Mouse (Mus musculus): ENCODE measurements around the gene Zfp691. TPM values are rescaled to one million over a fixed set of nuclear protein-coding genes. Genes with fewer than 3 reads are reported as not detected.

Gene Zfp691
- polyA plus RNA-seq, 1 experiment from 2014 or later = 2.1 TPM

DNA sequence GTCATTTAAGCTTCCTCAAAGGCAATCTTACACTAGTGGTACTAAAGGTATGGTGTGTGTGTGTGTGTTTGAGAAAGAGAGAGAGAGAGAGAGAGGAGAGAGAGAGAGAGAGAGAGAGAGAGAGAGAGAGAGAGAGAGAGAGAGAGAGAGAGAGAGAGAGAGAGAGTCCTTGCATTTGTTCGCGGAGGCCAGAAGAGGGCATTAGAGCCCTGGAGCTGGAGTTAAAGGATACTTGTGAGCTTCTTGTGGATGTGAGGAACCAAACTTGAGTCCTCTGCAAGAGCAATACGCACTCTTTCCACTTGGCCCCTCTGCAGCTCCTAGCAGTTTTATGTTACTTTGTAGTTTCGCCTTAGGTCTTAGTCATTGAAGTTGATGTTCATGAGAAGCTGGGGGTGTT lies 11.0 kb downstream of the Zfp691 start:
- WGBS (ENCODE audit: insufficient replicate concordance) = 82% methylated on average over 4 of the region's 4 CpGs
- DNase-seq (no peak), ATAC-seq (no peak)
- H3K27ac ChIP-seq (ENCODE audit: low read depth) = no peak overlapping the region
- H3K4me1 ChIP-seq (ENCODE audit: insufficient read depth) = no peaks in the 10 kb centered on the region
- TF ChIP-seq EP300 (IDR thresholded peaks at IDR 0.05; ENCODE audit: low read depth) (no peak), CTCF (IDR thresholded peaks at IDR 0.05; ENCODE audit: low read depth) (peak; percentile 46)
- no peaks in the 10 kb centered on the region for H3K9me3 ChIP-seq (ENCODE audit: low read length)
- H3K4me3 ChIP-seq (ENCODE audit: low read depth, low read length) = no peak overlapping the region
- H3K9ac ChIP-seq (replicated peaks) = no peak overlapping the region
- no peak overlapping the region for H3K4me2 ChIP-seq (ENCODE audit: low read depth, low read length)
- no peaks in the 10 kb centered on the region for H3K36me3 ChIP-seq (replicated peaks; ENCODE audit: insufficient read depth, low read length)
- H3K27me3 ChIP-seq (ENCODE audit: insufficient read depth, low read length) = no peaks in the 10 kb centered on the region

DNA sequence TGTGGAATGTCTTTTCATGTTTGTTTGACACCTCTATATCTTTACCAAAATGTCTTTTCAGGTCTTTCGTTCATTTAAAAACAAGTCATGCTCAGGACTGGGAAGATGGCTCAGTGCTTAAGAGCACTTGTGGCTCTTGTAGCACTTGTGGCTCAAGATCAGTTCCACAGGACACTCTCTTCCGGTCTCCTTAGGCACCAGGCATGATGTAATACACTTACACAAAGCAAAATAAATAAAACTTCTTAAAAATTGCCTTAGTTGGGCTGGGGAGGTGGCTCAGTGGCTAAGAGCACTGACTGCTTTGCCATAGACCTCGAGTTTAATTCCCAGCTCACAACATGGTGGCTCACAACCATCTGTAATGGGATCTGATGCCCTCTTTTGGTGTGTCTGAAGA lies 12.6 kb downstream of the Zfp691 start:
- H3K9ac ChIP-seq (replicated peaks) = no peak overlapping the region
- H3K4me2 ChIP-seq (ENCODE audit: low read depth, low read length) = no peak overlapping the region
- no peaks in the 10 kb centered on the region for H3K27me3 ChIP-seq (ENCODE audit: insufficient read depth, low read length)
- H3K36me3 ChIP-seq (replicated peaks; ENCODE audit: insufficient read depth, low read length) = no peaks in the 10 kb centered on the region
- DNase-seq = no peak
- no peaks in the 10 kb centered on the region for H3K4me1 ChIP-seq (ENCODE audit: insufficient read depth)
- no peak for TF ChIP-seq EP300 (IDR thresholded peaks at IDR 0.05; ENCODE audit: low read depth)
- TF ChIP-seq CTCF (IDR thresholded peaks at IDR 0.05; ENCODE audit: low read depth) = no peak
- WGBS (ENCODE audit: insufficient replicate concordance) = 67% methylated on average over 3 of the region's 3 CpGs
- H3K4me3 ChIP-seq (ENCODE audit: low read depth, low read length) = no peak overlapping the region
- no peak overlapping the region for H3K27ac ChIP-seq (ENCODE audit: low read depth)
- H3K9me3 ChIP-seq (ENCODE audit: low read length) = no peaks in the 10 kb centered on the region
- no peak for ATAC-seq

DNA sequence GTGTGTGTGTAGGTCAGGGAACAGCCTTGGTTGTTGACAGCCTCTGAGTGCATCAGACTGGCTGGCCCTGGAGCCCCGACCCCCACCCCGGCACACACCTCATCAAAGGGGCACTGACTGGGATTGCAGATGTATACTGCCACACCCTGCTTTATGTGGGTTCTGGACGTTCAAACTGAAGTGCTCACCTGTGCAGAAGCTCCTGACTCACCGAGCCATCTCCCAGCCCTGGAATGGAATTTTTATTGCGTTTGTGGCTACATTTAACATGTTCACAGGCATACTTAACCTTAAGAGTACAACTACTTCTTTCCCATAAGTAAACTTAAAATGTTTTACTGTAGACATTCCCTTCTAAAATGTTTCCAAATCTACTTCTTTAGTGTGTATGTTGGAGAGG lies 16.1 kb downstream of the Zfp691 start:
- Histone ChIP-seq H3K4me3 (ENCODE audit: low read depth, low read length) (no peak overlapping the region), H3K27ac (ENCODE audit: low read depth) (no peak overlapping the region), H3K4me2 (ENCODE audit: low read depth, low read length) (no peak overlapping the region), H3K36me3 (replicated peaks; ENCODE audit: insufficient read depth, low read length) (no peaks in the 10 kb centered on the region), H3K4me1 (ENCODE audit: insufficient read depth) (no peaks in the 10 kb centered on the region), H3K9me3 (ENCODE audit: low read length) (no peaks in the 10 kb centered on the region), H3K9ac (replicated peaks) (no peak overlapping the region), H3K27me3 (ENCODE audit: insufficient read depth, low read length) (no peaks in the 10 kb centered on the region)
- WGBS (ENCODE audit: insufficient replicate concordance) = 81% methylated on average over 5 of the region's 5 CpGs
- DNase-seq (no peak), ATAC-seq (no peak)
- TF ChIP-seq CTCF (IDR thresholded peaks at IDR 0.05; ENCODE audit: low read depth) (no peak), EP300 (IDR thresholded peaks at IDR 0.05; ENCODE audit: low read depth) (no peak)

DNA sequence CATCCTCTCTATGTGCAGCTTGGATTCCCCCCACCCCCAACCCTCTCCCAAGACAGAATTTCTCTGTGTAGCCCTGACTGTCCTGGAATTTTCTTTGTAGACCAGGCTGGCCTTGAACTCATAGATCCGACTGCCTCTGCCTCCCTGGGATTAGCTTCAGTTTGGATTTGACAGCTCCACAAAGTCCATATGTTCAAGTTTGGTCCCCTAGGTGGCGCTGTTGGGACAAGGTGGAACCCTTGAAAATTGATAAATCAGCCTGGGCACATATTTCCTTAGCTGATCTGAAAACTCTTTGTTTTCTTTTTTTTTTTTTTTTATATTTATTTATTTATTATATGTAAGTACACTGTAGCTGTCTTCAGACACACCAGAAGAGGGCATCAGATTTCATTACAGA lies 16.8 kb downstream of the Zfp691 start:
- H3K27ac ChIP-seq (ENCODE audit: low read depth) = no peak overlapping the region
- H3K4me2 ChIP-seq (ENCODE audit: low read depth, low read length) = no peak overlapping the region
- H3K36me3 ChIP-seq (replicated peaks; ENCODE audit: insufficient read depth, low read length) = no peaks in the 10 kb centered on the region
- no peak overlapping the region for H3K9ac ChIP-seq (replicated peaks)
- no peak for ATAC-seq
- no peak overlapping the region for H3K4me3 ChIP-seq (ENCODE audit: low read depth, low read length)
- peak; percentile 79 for DNase-seq
- no peaks in the 10 kb centered on the region for H3K4me1 ChIP-seq (ENCODE audit: insufficient read depth)
- no peaks in the 10 kb centered on the region for H3K9me3 ChIP-seq (ENCODE audit: low read length)
- no peaks in the 10 kb centered on the region for H3K27me3 ChIP-seq (ENCODE audit: insufficient read depth, low read length)
- WGBS (ENCODE audit: insufficient replicate concordance) = 25% methylated on average over 2 of the region's 2 CpGs
- peak; percentile 78 for TF ChIP-seq CTCF (IDR thresholded peaks at IDR 0.05; ENCODE audit: low read depth)
- TF ChIP-seq EP300 (IDR thresholded peaks at IDR 0.05; ENCODE audit: low read depth) = no peak

DNA sequence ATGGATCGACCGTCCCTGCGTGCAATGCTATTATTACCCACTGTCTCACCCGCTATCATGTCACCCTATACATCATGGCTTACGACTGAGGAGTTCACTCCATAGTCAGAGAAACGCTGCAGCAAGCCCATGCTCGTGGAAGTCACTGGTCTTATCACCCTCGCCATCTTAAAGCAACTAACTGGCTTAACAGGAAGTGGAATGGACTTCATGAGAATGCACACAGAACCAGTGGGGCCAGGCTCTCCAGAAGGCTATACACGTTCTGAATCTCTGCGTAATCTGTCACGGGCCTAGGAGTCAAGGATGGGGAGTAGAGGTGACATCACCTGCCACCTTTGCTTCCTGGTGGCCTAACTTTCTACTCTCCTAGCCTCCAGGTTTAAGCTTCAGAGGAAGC lies 25.3 kb downstream of the Zfp691 start:
- WGBS (ENCODE audit: insufficient replicate concordance) = 75% methylated on average over 11 of the region's 11 CpGs
- H3K4me2 ChIP-seq (ENCODE audit: low read depth, low read length) = no peak overlapping the region
- H3K9ac ChIP-seq (replicated peaks) = no peak overlapping the region
- H3K4me1 ChIP-seq (ENCODE audit: insufficient read depth) = no peaks in the 10 kb centered on the region
- no peaks in the 10 kb centered on the region for H3K36me3 ChIP-seq (replicated peaks; ENCODE audit: insufficient read depth, low read length)
- H3K27ac ChIP-seq (ENCODE audit: low read depth) = no peak overlapping the region
- H3K4me3 ChIP-seq (ENCODE audit: low read depth, low read length) = no peak overlapping the region
- no peaks in the 10 kb centered on the region for H3K9me3 ChIP-seq (ENCODE audit: low read length)
- TF ChIP-seq EP300 (IDR thresholded peaks at IDR 0.05; ENCODE audit: low read depth) (no peak), CTCF (IDR thresholded peaks at IDR 0.05; ENCODE audit: low read depth) (no peak)
- DNase-seq (no peak), ATAC-seq (no peak)
- no peaks in the 10 kb centered on the region for H3K27me3 ChIP-seq (ENCODE audit: insufficient read depth, low read length)

DNA sequence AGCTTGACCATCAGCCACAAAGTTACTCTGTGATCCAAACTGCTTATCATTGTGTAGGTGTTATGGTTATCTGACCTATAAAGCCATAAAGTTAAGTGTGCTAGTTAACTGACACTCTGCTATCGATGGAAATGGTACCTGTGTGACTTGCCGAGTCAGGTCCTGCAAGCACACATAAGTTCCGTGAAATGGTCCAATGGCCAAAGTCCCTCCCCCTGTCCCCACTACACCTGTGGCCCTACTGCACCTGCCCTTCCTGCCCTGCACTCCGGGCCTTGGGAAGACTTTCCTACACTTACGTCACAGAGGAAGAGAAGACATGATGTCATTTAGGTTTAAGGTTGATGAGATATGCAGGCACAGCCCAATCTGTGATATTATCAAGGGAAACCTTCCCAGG lies 26.6 kb downstream of the Zfp691 start:
- Histone ChIP-seq H3K4me3 (ENCODE audit: low read depth, low read length) (no peak overlapping the region), H3K9me3 (ENCODE audit: low read length) (no peaks in the 10 kb centered on the region), H3K27me3 (ENCODE audit: insufficient read depth, low read length) (no peaks in the 10 kb centered on the region), H3K9ac (replicated peaks) (no peak overlapping the region), H3K4me2 (ENCODE audit: low read depth, low read length) (no peak overlapping the region), H3K27ac (ENCODE audit: low read depth) (no peak overlapping the region), H3K36me3 (replicated peaks; ENCODE audit: insufficient read depth, low read length) (no peaks in the 10 kb centered on the region), H3K4me1 (ENCODE audit: insufficient read depth) (no peaks in the 10 kb centered on the region)
- no peak for ATAC-seq
- TF ChIP-seq EP300 (IDR thresholded peaks at IDR 0.05; ENCODE audit: low read depth) = no peak
- TF ChIP-seq CTCF (IDR thresholded peaks at IDR 0.05; ENCODE audit: low read depth) = no peak
- no peak for DNase-seq
- 73% methylated on average over 5 of the region's 5 CpGs for WGBS (ENCODE audit: insufficient replicate concordance)

DNA sequence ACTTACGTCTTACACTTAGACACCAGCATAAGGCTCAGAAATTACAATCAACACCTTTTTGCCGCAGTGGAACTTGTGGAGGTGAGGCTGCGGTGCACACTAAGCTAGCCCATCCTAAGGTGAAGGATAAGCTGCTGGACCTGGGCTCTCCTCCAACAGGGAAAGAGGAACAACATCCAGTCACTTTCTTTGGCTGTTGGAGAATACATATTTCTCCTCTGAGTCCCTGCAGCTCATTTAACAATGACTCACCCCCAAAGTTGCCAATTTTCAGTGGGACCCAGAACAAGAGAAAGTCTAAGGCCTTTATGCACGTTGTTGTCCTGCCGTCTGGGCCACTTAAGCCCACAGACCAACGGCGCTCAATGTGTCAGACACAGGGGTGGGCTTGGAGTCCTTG lies 27.2 kb downstream of the Zfp691 start:
- ATAC-seq (no peak), DNase-seq (no peak)
- WGBS (ENCODE audit: insufficient replicate concordance) = 86% methylated on average over 7 of the region's 7 CpGs
- H3K9ac ChIP-seq (replicated peaks) = no peak overlapping the region
- H3K9me3 ChIP-seq (ENCODE audit: low read length) = no peaks in the 10 kb centered on the region
- H3K4me1 ChIP-seq (ENCODE audit: insufficient read depth) = no peaks in the 10 kb centered on the region
- no peaks in the 10 kb centered on the region for H3K27me3 ChIP-seq (ENCODE audit: insufficient read depth, low read length)
- no peaks in the 10 kb centered on the region for H3K36me3 ChIP-seq (replicated peaks; ENCODE audit: insufficient read depth, low read length)
- H3K4me2 ChIP-seq (ENCODE audit: low read depth, low read length) = no peak overlapping the region
- no peak overlapping the region for H3K4me3 ChIP-seq (ENCODE audit: low read depth, low read length)
- H3K27ac ChIP-seq (ENCODE audit: low read depth) = no peak overlapping the region
- no peak for TF ChIP-seq EP300 (IDR thresholded peaks at IDR 0.05; ENCODE audit: low read depth)
- no peak for TF ChIP-seq CTCF (IDR thresholded peaks at IDR 0.05; ENCODE audit: low read depth)

Data from liver, postnatal 0 days (tissue).